Mouse (Mus musculus) retina, postnatal 7 days (tissue): ENCODE measurements at regions not wholly inside any gene's neighbourhood (a gene's known extent, or its start where the extent isn't known, plus 50 kb on each side); places are given as distances from the start of the nearest gene placed in this dataset.

Experiments used
- DNase-seq: peaks from one replicate; pipeline ENCODE4 v3.0.0-alpha.2; 2012; ENCODE audit warnings: low read depth, low spot score

- DNase-seq = no peak
Observed at GRCm38 (mm10) chr3:147041201-147041600, 189.0 kb downstream of the Ttll7 start.

- DNase-seq = no peak
Observed at GRCm38 (mm10) chr3:147042911-147043310, 190.7 kb downstream of the Ttll7 start.

- DNase-seq = peak; percentile 32
Observed at GRCm38 (mm10) chr3:147046634-147047033, 194.5 kb downstream of the Ttll7 start.

GRCm38 (mm10) chr3:147054157-147054838 lies 202.1 kb downstream of the Ttll7 start:
- DNase-seq = no peak

- DNase-seq = no peak
Observed at GRCm38 (mm10) chr3:147057874-147058273, 205.7 kb downstream of the Ttll7 start.

- DNase-seq = no peak
Observed at GRCm38 (mm10) chr3:147060659-147061058, 208.5 kb downstream of the Ttll7 start.

- no peak for DNase-seq
Observed at GRCm38 (mm10) chr3:147062451-147062850, 210.3 kb downstream of the Ttll7 start.

- DNase-seq = no peak
Observed at GRCm38 (mm10) chr3:147063578-147064442, 211.6 kb downstream of the Ttll7 start.

- no peak for DNase-seq
Observed at GRCm38 (mm10) chr3:147064443-147064868, 212.3 kb downstream of the Ttll7 start.

GRCm38 (mm10) chr3:147070972-147071371 lies 218.8 kb downstream of the Ttll7 start:
- no peak for DNase-seq

GRCm38 (mm10) chr3:147080197-147080596 lies 228.0 kb downstream of the Ttll7 start:
- DNase-seq = no peak

- no peak for DNase-seq
Observed at GRCm38 (mm10) chr3:147080768-147081448, 228.7 kb downstream of the Ttll7 start.

- no peak for DNase-seq
Observed at GRCm38 (mm10) chr3:147081763-147082162, 229.6 kb downstream of the Ttll7 start.

GRCm38 (mm10) chr3:147082255-147082943 lies 230.2 kb downstream of the Ttll7 start:
- no peak for DNase-seq

- no peak for DNase-seq
Observed at GRCm38 (mm10) chr3:147083374-147083773, 231.2 kb downstream of the Ttll7 start.

GRCm38 (mm10) chr3:147083823-147084222 lies 231.7 kb downstream of the Ttll7 start:
- DNase-seq = no peak

- DNase-seq = no peak
Observed at GRCm38 (mm10) chr3:147084624-147085189, 232.5 kb downstream of the Ttll7 start.

GRCm38 (mm10) chr3:147088171-147088570 lies 236.0 kb downstream of the Ttll7 start:
- DNase-seq = no peak

- no peak for DNase-seq
Observed at GRCm38 (mm10) chr3:147089716-147090115, 237.5 kb downstream of the Ttll7 start.

- no peak for DNase-seq
Observed at GRCm38 (mm10) chr3:147092188-147093075, 240.3 kb downstream of the Ttll7 start.
